Mouse (Mus musculus) gastrocnemius, postnatal 14 days (tissue): ENCODE data around the gene Atf3. TPM values are rescaled to one million over a fixed set of nuclear protein-coding genes. Genes with fewer than 3 reads are reported as not detected.

ENCODE experiments used
- DNase-seq: peaks from one replicate; pipeline ENCODE4 v3.0.0; 2021; ENCODE audit warnings: mixed read lengths
- intact Hi-C: fragments of 180-260 bp; cut with DNase I; formaldehyde crosslinking; loops from one replicate; pipeline ENCODE4 v1.15.1; 2025; ENCODE audit warnings: low total_unique reads
- long read RNA-seq, 2 experiments: library from polyadenylated mRNA; stranded (forward); transcript quantifications; one replicate each; pipeline ENCODE4 v2.0.0; 2021
- total RNA-seq, 2 experiments: library from RNA; stranded (reverse); gene quantifications; 2 replicates each; pipeline ENCODE4 v1.2.3; 2021

The Atf3 gene
- total RNA-seq, result 10 to 100 TPM in 1 of 2 experiments, 1 to 10 TPM in 1; 4.2 to 12.3 TPM
- long read RNA-seq, experiment 1, partial matches to known transcripts, result 0 of 3 reads
- long read RNA-seq, experiment 1, other reads (novel, unspliced or antisense), result 0 of 3 reads
- long read RNA-seq, experiment 2, partial matches to known transcripts, result 0 of 3 reads
- long read RNA-seq, experiment 2, other reads (novel, unspliced or antisense), result 0 of 3 reads

DNA sequence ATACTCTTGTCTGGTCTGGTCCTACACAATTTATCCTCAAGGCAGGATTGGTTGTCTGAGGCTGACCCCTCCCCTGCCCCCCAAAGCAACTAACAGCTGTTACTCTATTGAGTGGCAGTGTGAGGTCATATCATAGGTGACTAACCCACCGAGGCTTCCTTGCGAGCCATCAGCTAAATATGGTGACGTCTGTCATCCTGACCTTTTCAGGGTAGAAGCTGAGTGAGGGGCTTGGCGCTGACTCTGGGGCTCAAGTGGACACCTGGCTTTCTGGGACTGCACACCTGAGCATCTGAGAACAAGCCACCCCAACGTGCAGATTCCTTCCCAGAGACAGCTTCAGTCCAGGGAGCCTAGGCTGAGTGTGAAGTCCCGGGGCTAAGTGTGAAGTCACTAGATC lies at the start of gene Atf3:
Gene Atf3, minus strand, starts transcription at position 101 of the 400 bp plus-strand sequence.
- intact Hi-C loops, result no loop called here
- DNase-seq, result no peak

DNA sequence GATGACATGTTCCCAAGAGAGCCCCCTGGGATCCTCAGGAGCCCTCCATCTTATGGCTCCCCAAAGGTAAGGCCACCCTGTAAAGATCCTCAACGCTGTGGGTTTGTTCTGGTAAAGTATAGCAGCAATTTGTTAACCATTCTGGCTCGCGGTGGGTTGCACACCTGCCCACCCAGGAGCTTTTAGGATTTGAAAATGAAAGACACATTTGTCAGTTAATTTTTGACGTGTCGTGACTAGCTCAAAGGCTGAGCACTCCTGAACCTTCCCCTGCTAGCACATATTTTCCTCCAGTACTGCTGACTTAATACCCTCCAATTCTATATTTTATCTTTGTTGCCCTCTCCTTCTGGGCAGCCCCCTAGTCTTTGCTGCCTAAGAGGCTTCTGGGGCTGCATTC lies 49.3 kb upstream of the Atf3 start:
- intact Hi-C loops, result no loop called here

DNA sequence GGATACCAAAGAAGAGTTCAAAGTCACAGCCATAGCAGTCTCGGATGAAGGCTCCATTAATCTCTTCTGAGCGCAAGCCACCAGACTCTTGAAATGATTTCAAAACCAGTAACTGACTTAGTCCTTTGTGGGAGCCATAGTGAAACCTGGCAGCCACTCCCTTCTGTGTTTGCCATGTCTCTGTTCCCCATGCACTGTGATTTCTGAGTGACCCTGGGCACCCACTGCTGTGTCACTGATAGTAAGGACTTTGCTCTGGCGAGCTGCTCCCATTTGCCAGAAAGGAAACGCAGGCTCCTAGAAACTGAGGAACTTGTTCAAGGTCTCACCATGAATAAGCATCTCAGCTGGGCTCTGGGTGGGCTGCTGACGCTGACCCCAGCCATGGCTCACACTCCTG lies 45.6 kb upstream of the Atf3 start:
- intact Hi-C loops, result no loop called here

More for the DNA sequence above, 49.3 kb upstream of the Atf3 start:
- DNase-seq, result no peak

DNA sequence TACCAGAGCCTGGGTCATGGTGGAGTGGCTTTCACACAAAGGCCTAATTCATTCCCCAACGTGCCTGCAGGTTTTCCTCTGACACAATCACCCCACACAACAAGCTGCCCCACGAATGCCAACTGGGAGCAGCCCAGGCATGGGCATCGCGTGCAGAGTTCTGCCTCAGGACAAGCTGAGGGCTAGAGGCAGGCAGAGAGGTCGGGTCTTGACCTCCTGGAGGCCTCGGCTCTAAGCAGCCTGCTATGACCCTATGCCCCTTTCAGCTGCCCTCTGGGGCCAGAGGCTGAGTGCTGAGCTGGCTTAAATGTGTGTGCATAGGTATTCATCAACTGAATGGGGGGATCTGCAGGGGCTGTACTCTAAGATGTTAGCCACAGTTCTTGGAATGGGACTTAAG lies 44.0 kb upstream of the Atf3 start:
- intact Hi-C loops, result no loop called here
- no peak for DNase-seq

More for the DNA sequence above, 45.6 kb upstream of the Atf3 start:
- DNase-seq, result no peak

DNA sequence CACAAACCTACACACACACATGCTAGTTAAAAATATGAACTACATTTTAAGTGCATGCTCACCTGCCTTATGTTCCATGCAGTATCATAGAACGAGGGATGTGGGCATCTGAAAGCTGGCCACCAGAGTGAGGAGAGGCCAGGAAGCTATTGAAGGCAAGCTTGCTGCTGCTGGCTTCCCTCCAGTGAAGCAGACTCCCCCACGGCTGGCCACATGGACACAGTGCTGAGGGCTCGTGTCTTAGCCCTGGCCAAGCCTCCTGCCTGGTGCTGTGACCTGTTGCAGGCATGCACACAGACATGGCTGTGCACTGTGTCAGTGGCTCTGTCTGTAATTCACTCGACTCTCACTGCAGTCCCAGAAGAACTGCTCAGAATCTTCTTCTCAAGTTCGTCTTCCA lies 41.8 kb upstream of the Atf3 start:
- no peak for DNase-seq
- intact Hi-C loops, result no loop called here

DNA sequence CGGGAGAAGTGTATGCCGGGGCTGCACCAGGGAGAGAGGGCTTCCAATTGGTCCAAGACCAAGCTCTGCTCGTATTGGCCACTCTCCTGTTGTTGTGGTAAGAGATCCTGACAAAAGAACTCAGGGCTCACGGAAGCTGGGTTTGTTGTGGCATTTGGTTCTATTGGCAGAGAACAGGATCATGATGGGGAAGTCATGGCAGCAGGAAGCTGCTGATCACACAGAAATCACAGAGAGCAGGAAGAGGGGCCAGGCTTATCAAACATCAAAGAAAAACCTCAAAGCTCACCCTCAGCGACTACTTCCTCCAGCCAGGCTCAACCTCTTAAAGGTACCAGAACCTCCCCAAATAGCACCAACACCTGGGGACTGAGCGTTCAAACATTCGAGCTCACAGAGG lies 41.3 kb upstream of the Atf3 start:
- intact Hi-C loops, result no loop called here
- DNase-seq, result no peak

DNA sequence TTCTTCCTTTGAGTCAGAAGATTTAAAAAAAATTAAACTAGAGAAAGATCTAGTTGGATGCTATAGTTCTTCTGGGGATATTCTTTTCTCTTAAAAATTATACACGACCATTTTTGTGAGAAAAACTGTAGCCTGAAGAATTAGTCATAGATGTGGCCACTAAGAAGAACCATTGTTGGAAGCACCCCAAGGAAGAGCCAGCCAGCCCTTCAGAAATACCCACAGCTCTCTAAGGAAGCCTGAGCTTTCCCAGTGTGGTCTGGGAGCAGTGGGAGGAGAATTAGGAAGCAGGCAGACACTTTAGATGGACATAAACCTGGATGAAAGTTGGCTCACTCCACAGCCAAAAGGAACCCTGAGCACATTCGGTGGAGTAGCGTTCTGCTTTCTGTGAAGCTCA lies 40.7 kb upstream of the Atf3 start:
- DNase-seq, result no peak
- intact Hi-C loops, result no loop called here

DNA sequence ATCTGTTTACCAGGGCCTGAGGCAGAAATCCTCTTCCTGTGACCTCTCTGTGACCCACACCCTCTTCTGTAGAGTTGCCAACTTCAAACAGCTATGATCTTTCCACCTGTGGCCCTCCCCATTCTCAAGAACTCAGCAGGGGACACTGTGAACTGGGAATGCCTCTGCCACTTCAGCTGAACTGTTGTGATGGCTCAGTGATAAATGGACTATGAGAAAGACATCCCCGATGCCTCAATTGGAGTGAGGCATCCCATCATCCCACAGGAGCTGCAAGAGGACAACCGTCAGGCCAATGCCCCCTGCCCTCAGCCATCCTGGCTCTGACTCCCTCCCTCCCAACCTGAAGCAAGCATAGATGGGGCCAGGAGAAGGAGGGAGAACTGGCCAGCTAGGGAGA lies 40.1 kb upstream of the Atf3 start:
- intact Hi-C loops, result no loop called here
- no peak for DNase-seq

DNA sequence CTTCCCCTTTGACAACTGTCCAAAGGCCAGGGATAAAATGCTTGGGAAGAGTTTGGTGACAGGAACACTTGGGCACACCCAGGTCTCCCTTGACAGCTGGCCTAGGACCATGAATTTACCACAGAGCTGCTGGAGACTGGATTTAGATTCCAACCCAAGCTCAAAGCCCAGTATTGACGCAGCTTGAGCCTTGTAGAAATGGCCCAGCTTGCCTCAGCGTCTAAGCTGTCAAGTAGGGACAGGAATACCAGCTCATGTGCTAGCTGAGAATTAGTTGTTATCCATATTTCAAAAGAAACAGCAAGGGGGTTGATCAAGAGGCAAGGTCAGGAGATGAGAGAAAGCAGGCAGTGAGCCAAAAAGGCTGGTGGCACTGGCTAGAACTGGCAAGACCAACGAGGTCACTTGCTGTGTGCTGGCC lies 39.5 kb upstream of the Atf3 start:
- DNase-seq, result no peak
- intact Hi-C loops, result no loop called here

DNA sequence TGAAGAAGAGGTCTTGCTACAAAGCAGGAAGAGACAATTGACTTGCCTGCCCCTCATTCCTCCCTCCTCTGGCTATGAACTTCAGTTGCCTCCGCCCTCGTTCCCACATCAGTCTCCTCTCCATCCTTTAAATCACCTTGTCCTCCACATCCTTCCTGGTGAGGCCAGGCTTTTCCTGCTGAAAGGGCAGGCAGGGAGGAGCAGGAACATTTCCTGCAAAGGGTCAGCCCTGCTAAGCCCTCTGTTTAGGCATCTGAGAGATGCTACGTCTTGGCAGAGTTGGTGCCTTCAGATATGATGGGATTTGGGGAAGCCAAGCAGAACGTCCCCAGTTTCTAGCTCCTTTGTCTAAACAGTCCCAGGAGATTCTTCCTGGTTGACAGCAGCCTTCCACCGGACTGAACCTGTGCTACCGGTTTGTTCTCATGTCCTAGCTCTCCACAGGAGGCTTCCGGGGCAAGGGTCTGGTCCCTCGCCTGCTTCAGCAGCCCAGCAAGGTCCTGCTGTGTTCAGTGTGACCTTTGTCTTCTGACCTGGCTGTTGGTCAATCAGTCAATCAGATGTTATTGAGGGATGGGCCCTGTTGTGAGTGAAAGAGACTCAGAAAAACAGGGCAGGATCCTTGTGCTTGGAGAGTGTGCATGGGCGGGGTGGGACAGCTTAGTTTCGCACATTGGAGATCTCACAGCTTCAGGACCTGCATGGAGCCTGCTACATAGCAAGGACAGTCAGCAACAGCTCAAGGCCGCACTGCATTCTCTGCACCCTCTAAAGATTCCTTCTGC lies 38.9 kb upstream of the Atf3 start:
- no peak for DNase-seq
- intact Hi-C loops, result no loop called here

DNA sequence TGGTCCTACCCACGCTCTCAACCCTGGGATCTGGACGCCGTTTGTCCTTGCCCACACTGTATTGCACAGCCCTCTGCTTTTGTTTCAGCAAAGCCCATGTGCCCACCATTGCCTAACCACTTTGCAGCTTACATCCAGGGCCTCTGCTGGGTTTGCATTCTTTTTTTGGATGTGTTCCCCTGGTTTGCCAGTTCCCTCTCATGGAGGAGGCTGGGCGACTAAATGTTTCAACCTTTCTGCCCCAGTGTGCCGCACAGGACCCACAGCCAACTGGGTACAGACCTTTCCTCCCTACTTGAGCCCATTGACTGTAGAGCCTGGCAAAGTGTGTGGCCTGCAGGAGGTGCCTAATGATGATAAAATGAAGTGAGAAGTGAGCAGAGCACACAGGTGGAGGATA lies 38.3 kb upstream of the Atf3 start:
- no peak for DNase-seq
- intact Hi-C loops, result no loop called here

DNA sequence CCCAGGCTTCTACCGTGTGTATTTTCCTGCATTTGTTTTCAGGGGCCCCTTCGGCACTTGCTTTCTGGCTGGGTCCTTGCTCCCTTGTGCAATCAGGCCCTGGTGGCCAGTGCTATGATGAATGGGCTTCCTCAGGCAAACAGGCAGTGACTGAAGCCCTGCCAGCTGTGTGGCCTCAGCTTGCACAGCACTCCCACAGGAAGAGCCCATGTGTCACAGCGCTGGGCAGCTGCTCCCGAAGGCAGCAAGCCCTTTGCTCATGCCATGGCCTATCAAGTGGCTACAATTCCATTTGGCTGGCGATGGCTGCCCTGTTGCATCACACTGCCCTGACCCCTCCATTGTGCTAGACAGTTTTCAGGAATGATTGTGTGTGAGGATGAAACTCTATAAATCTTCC lies 36.6 kb upstream of the Atf3 start:
- DNase-seq, result peak; percentile 77
- intact Hi-C loops, result no loop called here

DNA sequence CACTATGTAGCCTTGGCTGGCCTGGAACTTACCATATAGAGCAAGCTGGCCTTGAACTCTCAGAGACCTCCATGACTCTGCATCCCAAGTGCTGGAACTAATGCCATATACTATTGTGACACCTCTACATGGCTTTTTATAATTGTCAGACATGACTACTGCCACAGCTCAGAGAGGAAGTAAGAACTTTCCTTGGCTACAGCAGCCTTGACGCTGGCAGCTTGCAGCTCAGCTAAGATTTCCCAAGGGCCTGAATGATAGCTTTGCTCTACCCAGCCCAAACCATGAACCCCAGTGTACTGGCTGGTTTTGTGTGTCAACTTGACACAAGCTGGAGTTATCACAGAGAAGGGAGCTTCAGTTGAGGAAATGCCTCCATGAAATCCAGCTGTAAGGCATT lies 35.8 kb upstream of the Atf3 start:
- intact Hi-C loops, result no loop called here
- no peak for DNase-seq

DNA sequence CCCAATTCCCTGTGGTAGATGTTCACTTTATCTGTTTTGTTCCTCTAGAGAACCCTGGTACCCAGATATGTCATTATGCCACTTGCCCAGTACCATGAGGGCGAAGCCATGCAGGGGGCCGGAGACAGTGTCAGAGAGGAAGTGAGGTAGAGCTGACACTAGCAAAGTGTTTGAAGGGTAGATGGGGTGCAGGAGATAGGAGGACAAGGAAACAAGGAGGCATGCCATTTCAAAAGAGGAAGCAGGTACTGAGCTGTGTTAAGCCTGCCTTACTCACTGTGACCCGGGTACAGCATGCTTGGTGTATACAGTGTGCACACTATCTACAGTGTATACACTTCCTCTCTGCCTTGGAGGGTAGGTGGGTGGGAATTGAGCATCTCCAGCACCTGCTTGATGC lies 32.1 kb upstream of the Atf3 start:
- intact Hi-C loops, result no loop called here

DNA sequence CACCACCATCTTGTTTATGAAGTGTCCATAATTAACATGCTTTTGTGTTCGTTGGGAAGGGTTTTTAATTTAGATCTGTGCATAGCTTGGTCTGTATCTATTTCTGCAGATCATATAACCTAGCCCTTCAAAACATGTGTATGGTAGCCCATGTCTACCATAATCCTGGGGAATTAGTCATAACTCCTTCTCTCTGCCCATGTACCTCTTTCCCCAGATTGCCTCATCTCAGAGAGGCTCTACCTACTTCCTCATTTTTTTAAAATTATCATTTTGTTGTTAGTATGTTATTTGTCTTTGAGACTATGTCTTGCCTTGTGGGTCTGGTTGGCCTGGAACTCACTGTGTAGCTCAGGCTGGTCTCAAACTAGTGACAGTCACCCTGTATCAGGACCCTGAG lies 30.6 kb upstream of the Atf3 start:
- no peak for DNase-seq
- intact Hi-C loops, result no loop called here

More for the DNA sequence above, 32.1 kb upstream of the Atf3 start:
- DNase-seq, result no peak

DNA sequence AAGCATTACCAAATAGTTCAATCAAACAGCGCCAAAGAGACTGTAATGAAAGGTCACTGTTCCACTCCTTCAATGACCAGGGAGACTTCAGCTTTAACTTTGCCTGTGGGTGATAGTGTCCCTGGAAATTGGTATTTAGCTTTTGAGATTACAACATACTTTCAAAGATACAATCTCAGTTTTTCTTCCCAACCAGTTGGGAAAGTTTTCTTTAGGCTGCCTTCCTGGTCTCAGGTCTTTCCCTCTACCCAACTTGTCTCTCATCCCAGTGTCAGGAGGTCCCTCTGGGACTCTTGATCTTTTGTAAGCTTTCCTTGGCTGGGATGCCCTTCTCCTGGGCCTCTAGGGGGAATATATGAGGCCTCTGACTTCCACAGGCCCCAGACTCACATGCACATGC lies 29.7 kb upstream of the Atf3 start:
- intact Hi-C loops, result no loop called here
- DNase-seq, result no peak

DNA sequence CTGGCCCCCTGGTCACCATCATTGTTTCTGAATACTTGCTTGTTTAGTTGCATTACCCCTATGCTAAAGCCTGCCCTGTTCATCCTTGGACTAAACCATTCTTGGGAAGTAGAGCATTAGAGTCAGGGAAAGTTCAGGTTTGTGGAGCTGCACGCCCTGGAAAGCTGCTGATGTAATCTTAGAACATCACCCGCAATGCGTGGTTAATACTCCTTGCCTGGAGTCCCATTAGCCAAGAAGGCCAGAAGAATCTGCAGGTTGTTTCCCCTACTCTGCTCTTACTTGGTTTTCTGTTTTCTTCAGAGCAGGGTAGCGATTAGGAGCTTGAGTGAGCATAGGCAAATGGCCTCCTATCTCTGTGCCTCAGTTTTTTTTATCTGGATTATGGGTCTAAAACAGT lies 26.0 kb upstream of the Atf3 start:
- intact Hi-C loops, result no loop called here
- no peak for DNase-seq

DNA sequence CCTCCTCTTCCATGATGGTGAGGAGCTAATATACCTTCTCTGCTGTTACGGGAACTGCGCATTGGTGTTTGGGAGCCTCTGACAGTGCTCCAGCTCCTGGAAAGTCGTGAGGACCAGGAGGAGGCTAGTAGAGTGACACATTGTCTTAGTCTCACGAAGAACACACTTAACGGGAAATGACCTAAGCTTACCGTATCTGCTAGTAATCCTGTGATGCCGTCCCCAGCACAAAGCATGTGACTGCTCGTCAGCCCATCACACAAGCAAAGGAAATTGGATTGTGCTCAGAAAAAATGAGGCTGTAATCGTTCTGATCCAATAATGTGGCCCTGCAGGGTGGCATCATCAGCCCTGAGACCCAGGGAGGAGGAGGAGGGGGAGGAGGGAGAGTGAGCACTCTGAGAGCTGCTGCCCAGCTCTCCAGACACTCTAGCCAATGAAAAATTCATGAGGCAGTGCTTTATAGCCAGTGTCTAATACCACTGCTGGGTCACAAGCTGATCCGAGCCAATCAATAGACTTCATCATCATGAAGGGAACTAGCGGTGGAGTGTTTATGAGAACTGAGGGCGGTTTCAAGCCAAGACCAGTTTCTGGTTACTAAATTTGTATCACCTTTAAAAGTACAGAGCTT lies 24.3 kb upstream of the Atf3 start:
- intact Hi-C loops, result no loop called here
- DNase-seq, result no peak

DNA sequence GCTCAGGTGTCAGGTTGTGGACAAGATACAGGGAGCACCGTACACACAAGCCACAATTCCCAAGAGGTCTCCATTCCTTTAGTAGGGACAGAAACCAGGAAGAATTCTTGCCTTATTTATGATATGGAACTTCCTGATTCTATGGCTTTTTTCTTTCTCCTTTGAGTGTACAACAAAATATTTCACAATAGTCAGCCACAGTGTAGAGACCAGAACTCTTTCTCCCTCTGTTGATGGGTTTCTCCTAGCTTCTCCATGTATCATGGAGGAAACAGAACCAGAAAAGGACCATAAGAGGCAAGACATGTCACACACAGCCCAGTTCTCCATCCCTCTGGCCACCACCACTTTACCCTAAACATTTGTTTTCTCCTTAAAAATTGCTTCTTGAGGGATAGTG lies 23.7 kb upstream of the Atf3 start:
- no peak for DNase-seq
- intact Hi-C loops, result no loop called here

DNA sequence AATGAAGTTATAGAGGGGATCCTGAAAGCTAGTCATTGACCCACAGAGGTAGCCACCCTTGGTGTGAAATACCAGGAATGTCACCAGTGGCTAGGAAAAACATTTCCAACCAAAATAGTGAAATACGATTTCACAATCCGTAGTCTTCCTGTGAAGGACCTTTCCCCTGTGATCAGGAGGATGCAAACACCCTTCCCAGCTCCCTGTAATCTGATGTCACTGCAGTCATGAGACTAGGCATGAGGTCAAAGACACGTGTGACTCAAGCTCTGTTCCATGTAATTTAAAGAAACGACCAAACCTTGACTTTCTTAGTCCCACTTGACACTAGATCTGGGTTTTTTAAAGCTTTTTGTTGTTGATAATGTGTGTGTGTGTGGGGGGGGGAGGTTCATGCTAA lies 21.8 kb upstream of the Atf3 start:
- DNase-seq, result no peak
- intact Hi-C loops, result no loop called here
